Mouse (Mus musculus): Measurements from ENCODE around the gene Il16.

Gene Il16

DNA sequence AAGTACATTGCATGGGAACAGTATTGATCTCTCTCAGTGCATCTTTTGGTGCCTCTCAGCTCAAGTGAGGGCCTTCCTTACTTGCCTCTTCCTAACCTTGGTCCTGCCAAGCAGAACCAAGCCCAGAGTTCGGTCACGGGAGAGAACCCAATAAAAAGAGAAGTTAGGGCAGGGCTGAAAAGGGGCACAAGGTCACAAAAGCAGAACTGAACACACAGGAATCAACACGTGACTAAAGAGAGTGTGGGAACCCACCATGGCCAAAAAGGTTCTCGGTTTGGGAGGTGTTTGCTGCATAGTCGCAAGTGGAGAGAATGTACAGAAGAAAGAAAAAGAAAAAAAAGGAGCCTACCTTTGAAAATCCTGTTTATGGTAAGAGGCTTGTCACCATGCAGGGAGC lies 100.0 kb downstream of the Il16 start:
- DNase-seq (ENCODE audit: low read depth, low spot score): no peak

DNA sequence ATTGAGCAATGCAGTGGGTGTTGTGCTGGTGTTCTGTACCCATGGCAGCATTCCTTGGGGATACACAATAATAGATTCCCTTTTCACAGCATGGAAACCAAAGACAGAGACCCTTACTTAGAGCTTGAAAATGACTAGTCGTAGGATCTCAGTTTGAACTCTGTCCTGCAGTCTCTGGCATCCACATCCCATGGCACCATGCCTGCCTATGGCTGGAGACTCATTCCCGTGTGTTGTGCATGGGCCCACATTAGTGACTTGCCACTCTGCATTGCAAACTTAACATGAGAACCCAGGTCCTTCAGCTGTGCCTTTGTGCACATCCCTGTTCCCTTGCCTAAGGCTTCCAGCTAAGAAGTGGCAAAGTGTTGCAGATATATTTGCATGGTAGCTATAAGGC lies 100.8 kb downstream of the Il16 start:
- no peak for DNase-seq (ENCODE audit: low read depth, low spot score)

DNA sequence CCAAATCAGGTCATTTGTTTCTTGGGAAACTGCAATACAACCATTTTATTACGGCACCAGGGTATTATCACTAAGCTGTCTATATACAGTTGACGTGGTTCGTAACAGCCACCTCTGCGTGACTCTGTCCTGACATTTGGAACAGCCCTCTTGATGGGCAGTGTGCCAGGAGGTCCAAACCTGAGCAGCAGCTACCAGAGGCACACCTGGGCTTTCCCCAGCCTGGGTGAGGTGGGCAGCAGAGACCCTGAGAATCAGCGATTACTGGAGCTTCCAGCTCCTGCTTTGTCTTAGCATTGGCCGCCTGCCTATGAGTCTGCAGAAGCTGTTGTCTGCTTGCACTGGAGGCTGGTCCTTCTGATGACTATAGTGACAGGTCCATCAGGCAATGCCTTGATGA lies 101.9 kb downstream of the Il16 start:
- DNase-seq (ENCODE audit: low read depth, low spot score): no peak

DNA sequence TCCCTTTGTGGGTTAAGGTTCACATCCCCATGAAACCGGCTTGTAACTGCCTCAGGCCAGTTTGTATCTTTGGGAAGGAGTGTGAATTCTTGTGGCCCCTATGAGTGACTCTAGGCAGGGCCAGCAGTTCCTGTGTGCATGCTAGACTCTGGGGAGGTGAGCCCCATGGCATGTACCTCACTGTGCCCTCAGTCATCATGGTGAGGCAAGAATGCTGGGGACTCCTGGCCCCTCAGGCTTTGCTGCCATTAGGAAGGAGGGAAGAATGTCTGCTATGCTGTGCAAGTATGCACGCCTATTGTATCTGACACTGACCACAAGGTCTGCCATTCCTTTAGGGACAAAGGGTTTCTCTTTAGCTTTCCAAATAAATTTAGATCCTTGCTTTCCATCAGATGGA lies 104.4 kb downstream of the Il16 start:
- no peak for DNase-seq (ENCODE audit: low read depth, low spot score)

DNA sequence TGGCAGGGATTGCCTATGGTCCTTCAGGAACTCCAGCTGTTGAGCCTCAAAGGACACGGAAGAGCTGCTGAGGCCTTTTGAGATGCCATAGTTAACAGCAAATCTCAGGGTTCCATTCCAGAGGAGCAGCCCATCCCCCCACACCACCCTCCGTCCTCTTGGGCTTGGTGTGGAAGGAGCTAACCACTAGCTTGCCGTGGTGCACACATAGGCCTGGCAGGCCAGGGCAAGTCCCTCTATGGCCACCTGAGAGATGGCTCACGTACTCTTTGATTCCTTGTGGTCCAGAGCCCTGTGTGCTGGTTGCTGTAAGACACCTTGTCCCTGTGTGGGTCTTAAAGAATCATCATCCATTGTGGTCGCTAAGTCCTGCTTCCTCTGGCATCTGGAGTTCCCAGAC lies 104.9 kb downstream of the Il16 start:
- no peak for DNase-seq (ENCODE audit: low read depth, low spot score)

DNA sequence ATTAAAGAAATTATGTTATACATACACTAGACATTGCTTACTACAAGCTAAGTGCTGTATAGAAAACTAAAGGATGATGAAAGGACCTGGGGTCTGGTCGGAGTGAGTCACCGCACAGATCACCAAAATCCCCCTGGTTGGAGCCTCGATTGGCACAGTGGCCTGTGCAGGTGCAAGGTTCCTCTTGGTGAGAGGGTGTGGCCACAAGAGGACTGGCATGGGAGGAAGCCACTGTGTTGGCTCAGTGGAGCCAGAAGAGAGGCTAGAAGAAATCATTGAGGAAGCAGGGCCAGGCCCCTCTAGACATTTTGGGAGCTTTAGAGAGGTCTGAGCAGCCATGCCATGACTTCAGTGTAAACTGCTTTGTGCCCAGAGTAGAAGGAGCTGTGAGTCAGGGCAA lies 106.4 kb downstream of the Il16 start:
- no peak for DNase-seq (ENCODE audit: low read depth, low spot score)

DNA sequence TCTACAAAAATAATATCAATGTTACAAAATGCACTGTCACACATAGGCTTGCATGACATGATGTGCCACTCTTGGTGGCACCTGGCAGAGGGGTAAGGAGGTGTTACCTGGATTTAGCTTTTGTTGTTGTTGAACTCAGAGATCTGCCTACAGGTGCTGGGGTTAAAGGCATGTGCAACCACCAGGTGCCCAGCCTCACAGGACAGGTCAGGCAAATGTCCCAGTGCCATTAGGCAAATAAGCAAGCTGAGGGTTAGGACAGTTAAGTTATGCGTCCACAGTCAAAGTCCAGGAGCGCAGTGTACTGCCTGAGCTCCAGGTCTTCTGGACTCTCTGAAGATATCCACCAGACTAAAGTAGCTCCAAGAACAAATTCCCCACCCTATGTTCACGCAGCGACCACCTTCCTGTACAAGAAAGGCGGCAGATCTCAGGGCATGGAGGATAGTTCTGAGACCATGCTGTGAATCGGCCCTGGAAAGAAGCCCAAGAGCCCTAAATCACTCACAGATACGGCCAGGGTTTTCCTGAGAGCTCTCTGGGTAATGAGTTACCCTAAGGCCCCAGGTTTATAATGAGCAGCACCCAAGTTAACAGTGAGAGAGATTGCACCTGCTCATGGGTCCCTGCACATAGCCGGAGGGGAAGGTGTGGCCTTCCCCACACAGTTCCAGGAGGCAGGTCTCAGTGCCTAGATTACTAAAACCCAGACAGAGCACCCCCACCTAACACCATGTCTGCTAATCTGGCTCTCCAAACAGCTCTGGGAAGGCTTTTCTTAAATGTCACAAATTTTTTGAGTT lies 107.5 kb downstream of the Il16 start:
- no peak for DNase-seq (ENCODE audit: low read depth, low spot score)

DNA sequence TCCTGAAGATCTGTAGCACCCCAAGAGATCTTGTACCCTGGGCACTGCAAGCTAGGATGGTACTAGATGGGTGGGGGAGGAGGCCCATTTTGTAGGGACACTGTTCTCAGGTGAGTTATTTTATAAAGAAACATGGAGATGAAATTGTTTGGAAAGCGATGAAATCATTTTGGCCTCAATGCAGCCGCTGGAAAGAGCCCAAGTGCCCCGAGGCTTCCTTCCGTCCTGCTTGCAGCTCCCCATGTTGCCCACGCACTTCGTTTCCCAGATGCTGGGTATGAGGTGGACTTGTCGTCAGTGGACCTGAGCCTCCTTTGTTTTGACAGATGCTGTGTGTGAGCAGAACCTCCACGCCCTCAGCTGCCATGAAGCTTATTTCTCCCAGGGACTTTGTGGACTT lies 109.1 kb downstream of the Il16 start:
- no peak for DNase-seq (ENCODE audit: low read depth, low spot score)

DNA sequence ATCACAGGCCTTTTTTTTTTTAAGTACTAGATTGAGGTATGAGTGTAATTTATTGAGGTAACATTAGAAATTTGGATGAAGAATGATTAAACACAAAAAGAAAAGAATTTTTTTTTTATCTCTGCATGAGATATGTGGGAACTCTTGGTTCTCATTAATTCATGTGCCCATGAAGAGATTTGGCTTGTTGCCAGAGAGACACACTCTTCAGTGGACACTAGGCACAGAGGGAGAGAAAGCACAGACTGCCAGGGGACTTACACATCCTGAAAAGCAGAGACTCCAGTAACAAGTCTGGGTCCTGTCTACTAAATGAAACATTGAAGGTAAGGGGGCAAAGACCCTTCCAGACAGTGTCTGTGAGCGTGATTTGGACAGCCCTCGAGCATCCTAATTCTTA lies 109.8 kb downstream of the Il16 start:
- DNase-seq (ENCODE audit: low read depth, low spot score): no peak

DNA sequence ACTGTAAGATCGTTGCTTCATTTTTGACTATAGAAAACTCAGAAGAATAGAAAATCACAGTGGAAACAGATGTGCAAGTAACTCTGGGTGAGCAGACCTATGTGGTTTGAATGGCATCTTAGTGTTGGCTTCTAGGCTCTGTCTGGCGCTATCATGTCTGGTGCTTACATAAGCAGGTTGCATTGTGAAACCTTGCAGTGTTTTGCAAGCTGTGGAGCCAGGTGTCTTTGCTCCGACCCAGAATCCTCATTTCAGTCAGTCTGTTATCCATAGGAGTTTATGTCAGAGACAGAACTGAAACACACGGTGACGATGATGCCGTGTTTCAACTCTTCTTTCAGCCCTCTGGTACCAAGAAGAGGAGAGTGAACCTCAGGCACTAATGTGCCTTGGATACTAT lies 111.7 kb downstream of the Il16 start:
- DNase-seq (ENCODE audit: low read depth, low spot score): no peak

DNA sequence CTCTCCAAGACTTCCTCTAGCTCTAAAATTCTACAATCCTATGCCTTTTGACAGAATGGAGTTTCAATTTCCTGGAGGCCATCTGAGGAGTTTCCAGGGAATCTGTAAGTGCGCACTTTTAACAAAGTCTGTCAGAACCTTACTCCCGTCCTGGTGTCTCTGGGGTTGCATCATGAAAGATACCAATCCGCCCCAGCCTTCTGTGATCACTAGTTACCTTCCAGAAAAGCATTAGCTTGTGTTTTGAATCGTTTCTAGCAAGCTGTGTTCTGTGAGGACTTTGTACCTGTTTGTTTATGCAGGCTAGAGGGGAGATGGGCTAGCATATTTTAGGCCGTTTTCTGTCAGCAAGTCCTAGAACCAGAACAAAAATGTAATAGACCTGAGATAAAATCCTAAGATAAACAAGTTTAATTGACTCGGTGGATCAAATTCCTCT lies 112.8 kb downstream of the Il16 start:
- no peak for DNase-seq (ENCODE audit: low read depth, low spot score)

DNA sequence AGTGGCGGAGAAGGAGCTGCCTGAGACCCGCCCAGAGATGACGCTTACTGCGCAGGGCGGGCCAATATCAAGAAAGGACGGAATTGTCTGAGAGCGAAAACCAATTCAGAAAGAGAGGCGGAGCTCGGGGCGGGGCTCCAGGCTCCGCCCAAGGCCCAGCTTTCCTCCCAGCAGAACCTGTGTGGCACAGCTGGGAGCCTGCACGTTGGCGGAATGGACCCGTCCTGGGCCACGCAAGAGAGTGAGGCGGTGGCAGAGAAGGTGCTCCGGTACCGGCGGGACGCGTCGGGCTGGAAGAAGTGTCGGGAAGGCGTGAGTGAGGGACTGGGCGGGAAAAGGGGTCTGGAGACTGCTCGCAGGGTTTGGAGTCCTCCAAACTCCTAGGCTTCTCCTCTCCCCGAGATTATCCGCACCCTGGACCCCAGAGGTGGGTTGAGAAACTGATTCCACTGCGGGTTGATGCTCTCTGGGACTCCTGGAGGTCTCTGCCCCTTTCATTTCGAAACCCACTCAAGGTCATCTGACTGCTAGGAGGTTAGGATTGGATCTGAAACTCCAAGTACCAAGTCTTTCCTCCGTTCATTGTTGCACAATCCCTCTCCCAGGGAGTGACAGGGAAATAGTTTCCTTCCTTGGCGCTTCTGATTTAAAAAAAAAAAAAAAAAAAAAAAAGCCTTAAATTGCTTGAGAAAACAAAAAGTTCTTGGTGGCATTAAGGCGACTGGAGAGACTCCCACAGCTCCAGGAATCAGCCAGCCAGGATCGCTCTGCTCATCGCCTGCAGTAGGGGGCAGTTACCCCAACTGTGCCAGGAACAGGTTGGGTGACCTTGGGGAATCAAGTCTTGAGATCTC lies 113.5 kb downstream of the Il16 start, which contains the start of gene Stard5:
Stard5 (plus strand) TSS at position 132 of the 854 bp plus-strand sequence.
- peak; percentile 78 for DNase-seq (ENCODE audit: low read depth, low spot score)

DNA sequence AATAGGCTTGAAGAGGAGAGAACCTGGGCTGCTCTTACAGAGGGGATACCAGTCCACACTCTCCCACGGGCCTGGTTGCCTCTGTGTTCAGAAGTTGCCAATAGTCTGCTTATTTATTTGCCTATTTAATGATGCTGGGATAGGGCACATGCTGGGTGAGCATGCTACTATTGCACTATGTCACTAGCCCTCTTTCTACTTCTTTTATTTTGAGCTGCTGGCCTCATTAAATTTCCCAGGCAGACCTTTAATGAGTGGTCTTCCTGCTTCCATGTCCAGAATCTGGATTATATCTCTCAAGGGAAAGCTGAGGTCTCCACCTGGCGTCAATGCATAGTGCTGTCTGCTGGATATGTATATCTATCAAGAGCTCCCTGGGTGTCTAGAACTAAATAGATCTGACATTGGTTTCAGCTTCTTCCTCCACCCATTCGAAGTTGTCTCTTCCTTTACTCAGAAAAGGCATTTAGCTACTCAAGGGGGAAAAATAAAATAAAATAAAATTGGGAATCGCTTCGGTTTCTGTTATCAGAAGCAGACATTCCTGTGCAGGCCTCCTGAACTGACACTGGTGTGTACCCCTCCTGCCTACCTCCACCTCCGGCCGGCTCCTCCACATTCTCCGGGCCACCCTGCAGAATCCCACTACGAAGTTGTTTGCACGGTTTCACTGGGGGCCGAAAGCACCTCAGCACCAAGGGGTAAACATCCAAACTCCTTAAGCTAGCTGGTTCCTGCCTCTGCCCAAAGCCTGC lies 114.3 kb downstream of the Il16 start:
- DNase-seq (ENCODE audit: low read depth, low spot score): no peak

DNA sequence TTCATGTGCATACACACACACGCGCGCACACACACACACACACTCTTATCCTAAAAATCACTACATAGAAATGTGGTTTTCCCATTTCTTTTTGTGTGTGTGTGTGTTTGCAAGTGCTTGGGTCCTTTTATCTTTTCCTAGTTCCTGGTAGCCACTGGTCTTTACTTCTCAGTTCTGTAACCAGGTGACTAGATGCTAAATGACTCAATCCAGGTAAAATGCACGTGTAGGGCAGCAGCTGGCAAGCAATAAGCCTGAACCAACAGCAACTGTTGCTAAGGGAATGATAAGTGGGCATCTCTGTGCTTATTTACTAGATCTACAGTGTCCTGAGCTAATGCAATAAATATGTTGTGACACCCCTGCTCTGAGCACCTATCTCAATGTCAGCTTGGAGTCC lies 118.2 kb downstream of the Il16 start:
- no peak for DNase-seq (ENCODE audit: low read depth, low spot score)

DNA sequence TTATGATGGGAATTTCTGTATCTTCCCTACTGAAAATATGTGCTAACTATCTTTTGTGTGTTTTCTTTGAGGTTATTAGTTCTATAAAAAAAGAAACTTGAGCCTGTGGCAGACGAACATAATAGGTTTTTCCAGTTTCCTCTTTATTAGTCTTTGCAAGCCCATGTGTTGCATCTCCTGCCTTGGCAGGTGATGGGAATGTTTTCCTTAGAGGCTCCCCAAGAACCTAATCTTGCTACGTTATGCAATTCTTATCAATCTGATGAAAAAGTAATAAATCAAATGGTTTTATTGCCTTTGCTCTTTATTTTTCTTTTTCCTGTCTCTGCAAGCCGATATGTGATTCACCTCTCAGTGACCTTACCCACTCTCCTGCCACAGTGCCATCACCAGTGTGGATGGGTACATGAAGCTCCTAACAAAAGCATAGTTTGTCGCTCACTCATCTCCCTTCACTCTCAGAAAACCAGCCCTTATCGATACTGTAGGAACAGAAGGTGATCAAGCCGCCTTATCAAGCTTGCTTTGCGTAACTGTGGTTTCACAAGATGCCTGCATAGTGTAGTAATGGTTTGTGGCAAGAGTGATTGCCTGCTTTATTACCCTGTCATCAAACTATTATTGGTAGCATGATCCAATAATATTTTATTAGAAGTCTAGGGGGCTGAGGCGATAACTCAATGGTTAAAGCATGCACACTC lies 118.8 kb downstream of the Il16 start:
- DNase-seq (ENCODE audit: low read depth, low spot score): no peak

DNA sequence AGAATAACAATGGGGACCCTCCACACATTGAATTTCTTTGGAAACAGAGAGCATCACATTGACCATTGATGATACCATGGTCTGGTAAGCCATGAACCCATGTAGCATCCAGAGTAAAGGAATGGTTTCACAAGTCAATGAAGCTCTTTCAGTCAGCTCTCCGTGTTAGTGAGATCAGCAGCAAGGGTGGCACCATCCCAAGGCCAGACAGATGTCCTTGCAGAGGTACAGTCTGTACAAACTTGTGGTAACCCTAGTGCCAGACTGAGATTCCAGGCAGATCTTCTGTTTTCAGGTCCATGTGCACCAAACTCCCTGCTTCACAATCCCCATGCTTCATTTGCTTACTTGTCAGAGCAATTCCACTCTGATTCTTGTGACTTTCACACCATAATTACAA lies 121.5 kb downstream of the Il16 start:
- no peak for DNase-seq (ENCODE audit: low read depth, low spot score)

DNA sequence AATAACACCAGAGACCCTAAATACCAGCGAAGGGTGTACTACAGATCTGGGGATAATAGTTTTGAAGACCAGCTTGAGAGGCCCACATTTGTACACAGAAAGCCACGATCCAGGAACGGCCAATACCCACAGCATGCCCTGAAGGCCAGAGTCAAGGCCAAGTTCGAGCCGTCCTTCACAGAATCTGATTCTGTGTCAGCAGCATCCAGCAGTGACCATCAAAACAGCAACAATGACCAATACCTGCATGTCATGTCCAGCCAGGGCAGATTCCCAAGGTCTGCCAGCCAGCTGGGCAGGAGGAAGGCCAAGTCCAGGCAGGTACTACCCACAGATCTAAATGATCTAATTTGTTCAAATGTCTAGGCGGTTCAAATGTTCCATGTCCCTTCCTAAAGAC lies 122.9 kb downstream of the Il16 start:
- DNase-seq (ENCODE audit: low read depth, low spot score): no peak

DNA sequence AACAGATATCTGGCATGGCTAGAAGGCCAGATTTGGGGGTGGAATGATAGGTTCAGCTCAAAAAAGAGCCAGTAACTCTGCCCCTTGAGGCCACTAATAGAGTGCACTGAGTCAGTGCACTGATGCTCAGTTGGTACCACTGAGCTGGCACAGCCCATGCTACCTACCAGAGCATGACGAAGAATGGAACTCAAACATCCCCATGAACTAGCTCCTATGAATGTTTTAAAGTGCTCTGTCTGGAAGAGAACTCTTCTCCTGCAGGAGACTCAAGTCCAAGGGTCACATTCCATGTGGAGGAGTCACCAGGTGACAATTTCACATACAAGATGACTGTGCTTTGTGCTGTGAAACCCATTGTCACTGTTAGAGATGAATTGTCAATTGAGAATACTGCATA lies 126.8 kb downstream of the Il16 start:
- DNase-seq (ENCODE audit: low read depth, low spot score): no peak

DNA sequence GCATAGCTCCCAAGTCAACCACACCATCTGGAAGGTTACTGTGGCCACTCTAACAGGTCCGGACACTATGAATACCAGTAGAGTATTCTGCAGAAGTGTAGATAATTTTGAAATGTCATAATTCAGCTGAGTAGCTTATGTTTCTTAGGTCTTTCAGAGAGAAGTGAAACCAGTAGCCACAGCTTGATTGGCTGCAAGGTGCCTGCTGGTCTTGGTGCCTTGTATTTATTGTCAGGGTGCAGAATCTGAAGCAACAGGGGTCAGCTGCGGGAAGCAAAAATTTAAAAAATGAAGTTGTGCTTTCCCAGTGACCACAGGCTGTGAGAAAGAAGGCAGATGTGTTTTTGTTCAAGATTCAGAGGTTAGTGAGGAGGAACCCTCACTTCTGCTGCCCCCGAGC lies 129.3 kb downstream of the Il16 start:
- DNase-seq (ENCODE audit: low read depth, low spot score): no peak

DNA sequence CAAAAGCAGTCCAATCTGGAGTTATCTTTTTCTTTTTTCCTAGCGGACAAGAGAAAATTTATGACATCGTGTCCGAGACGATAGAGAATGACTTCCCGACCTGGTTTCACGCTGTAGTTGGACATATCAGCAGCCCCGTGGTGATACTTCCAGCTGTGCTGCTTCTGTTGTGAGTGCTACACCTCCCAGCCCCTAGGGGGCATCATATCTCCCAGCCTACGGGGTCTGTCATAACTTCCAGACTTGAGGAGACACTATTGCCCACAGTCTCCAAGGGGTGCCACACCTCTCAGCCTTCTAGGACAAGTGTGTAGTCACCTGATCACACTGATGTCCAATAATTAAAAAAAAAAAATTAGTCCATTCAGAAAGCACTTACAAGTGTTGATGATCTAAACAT lies 129.7 kb downstream of the Il16 start:
- DNase-seq (ENCODE audit: low read depth, low spot score): no peak

DNA sequence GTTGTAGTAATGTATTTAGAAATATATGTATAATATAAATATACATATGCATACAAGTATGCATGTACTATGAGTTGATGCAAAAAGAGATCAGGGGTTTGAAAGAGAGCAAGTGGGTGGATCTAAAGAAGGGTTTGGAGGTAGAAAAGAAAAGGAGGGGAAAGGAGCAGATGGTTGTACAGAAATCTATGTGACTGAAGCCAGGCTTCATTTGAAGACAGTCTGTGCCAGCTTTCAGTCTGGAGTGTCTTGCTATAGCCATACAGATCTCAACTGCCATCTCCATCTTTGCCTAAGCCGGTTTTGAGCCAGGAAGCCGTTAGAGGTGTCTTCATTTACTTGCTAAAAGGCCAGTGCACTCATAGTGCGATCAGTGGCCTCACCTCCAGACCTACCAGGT lies 130.3 kb downstream of the Il16 start:
- no peak for DNase-seq (ENCODE audit: low read depth, low spot score)

DNA sequence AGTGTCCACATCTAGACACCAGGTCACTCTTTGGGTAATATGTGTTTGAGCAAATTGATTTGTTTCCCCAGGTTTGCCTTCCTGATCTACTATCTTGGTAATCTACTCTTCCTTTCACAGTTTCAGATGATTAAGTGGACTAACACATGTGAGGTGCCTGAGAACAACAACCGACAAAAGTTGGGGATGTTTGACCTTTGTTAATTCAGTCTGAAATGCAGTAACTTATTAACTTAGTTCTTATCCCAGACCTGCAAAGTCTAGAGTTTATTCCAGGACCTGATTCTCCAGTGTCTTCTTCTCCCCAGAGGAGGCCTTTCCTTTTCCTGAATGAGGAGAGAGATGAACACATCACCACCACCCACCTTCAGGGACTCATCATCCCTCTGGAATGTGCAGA lies 133.6 kb downstream of the Il16 start:
- DNase-seq (ENCODE audit: low read depth, low spot score): no peak
